Mouse (Mus musculus) midbrain, embryonic 10.5 days (tissue): ENCODE data around the gene Enpp4. TPM values are rescaled to one million over a fixed set of nuclear protein-coding genes. Genes with fewer than 3 reads are reported as not detected.

Experiments used
- DNase-seq: peaks from one replicate; pipeline ENCODE4 v3.0.0-alpha.2; 2017; ENCODE audit warnings: low spot score
- H3K27ac ChIP-seq: fragments of 300-500 bp; sonication (generic); replicated peaks from 2 replicates; pipeline ENCODE4 v1.5.1; 2016; ENCODE audit warnings: mild to moderate bottlenecking
- H3K27me3 ChIP-seq: fragments of 300-500 bp; sonication (generic); 2 replicates; pipeline ENCODE4 v1.6.1; 2016; ENCODE audit warnings: low read depth, mild to moderate bottlenecking; ENCODE audit not compliant: poor library complexity, severe bottlenecking
- H3K36me3 ChIP-seq: fragments of 300-500 bp; sonication (generic); 2 replicates; pipeline ENCODE4 v1.6.1; 2016; ENCODE audit warnings: mild to moderate bottlenecking, moderate library complexity
- H3K4me1 ChIP-seq: fragments of 300-500 bp; sonication (generic); 2 replicates; pipeline ENCODE4 v1.6.1; 2016
- H3K4me3 ChIP-seq: fragments of 300-500 bp; sonication (generic); 2 replicates; pipeline ENCODE4 v1.5.1; 2016; ENCODE audit warnings: mild to moderate bottlenecking, moderate library complexity
- H3K9me3 ChIP-seq: fragments of 300-500 bp; sonication (generic); replicated peaks from 2 replicates; pipeline ENCODE4 v1.6.1; 2016; ENCODE audit warnings: mild to moderate bottlenecking
- WGBS: fragments of 180-500 bp; shearing (Covaris S2); methylation state at CpG from one replicate; pipeline ENCODE4 v1.1.7; 2016; 5-methylcytosine and 5-hydroxymethylcytosine counted together
- polyA plus RNA-seq: library from polyadenylated mRNA; unstranded; fragments of >200 nt; fragmentation: Nextera tagmentation; extraction: Ambion mirVana; gene quantifications from 2 replicates; pipeline ENCODE4 v1.2.1, GENCODE M21; 2016

Gene Enpp4
- polyA plus RNA-seq, 1 experiment from 2014 or later = 2.4 TPM

DNA sequence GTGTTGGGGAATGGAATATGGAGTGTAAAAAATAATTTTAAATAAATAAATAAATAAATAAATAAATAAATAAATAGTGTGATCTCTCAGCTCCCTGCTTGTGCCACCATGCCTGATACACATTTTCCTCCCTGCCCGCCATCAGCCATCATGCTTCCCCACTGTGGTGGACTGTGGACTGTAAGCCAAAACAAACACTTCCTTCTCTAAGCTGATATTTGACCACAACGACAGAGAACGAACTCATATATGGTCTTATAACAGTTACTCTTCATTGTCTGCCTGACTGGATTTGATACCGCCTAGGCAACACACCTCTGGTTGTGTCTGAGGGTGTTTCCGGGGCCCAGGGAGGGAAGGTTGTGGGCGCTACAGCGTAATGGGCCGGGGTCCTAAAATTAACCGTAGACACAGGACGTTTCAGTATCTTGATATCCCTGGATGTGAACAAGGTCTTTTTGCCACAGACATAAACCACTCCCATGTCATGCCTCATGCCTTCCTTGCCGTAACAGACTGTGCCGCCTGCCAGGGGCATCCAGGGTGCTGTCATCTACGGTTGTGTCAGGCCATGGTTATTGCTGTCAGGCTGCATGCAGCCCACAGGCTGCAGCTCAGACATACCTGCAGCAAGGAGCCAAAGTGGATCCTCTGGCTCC is 23.6 kb upstream of the Enpp4 start:
- no peak for DNase-seq
- Histone ChIP-seq H3K36me3 (no peaks in the 10 kb centered on the region), H3K27ac (no peak overlapping the region), H3K27me3 (no peaks in the 10 kb centered on the region), H3K4me1 (no peaks in the 10 kb centered on the region), H3K9me3 (peaks cover 5% of the 10 kb centered on the region; the same call in 1 of the 2 replicates), H3K4me3 (no peak overlapping the region)
- 91% methylated on average over 13 of the region's 13 CpGs for WGBS

DNA sequence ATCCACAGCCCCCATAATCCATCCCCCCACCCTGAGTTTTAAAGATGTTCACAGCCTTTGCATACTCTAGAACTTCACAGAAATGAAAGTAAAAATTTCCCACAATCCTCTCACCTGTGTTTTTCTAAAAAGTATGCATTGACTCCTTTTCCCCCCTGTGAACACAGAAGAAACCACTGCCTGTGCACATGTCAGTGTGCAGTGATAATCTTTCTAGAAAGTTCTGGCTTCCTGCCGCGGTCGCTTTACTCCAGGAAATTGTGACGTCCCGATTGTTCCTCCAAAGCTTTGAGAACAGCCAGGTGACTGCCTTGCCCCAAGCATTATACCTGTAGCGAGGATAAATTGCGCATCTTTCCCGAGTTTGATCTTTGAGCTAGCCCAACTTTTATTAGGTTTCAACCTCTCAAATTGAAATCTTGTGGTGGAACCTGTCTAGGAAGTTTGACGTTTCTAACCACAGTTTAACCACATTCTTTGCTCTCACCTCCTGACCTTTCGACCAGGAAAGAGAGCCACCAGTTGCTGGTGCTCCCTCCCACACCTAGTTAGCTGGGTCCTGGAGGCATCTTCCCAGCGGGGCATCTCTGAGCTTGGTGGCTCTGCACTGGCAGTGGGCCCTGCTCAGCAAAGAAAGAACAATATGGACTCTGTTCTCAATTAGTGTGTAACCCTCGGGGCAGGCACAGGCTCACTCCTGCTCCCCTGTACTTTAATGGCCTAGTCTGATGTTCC is 15.9 kb upstream of the Enpp4 start:
- Histone ChIP-seq H3K4me1 (no peaks in the 10 kb centered on the region), H3K27ac (no peak overlapping the region), H3K4me3 (no peak overlapping the region), H3K9me3 (no peaks in the 10 kb centered on the region), H3K36me3 (no peaks in the 10 kb centered on the region), H3K27me3 (no peaks in the 10 kb centered on the region)
- WGBS = 79% methylated on average over 12 of the region's 12 CpGs
- no peak for DNase-seq

DNA sequence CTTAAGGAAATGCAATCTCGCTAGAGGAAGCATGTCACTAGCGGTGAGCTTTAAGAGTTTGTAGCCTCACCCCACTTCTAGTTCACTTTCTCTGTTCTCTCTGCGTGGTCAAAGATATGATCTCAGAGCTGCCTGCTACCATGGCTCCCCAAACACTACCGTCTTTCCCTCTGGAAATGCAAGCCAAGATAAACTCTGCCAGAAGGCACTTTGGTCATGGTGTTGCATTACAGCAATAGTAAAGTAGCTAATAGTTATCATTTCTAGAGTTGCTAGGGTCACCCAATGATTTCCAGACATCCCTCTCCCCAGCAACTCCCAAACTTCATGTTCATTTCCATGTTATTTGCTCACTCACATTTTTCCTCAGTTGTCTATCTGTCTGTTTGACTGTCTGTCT is 12.6 kb upstream of the Enpp4 start:
- 84% methylated on average over 4 of the region's 4 CpGs for WGBS
- Histone ChIP-seq H3K36me3 (no peaks in the 10 kb centered on the region), H3K27me3 (no peaks in the 10 kb centered on the region), H3K4me3 (no peak overlapping the region), H3K27ac (no peak overlapping the region), H3K9me3 (no peaks in the 10 kb centered on the region), H3K4me1 (no peaks in the 10 kb centered on the region)
- no peak for DNase-seq

DNA sequence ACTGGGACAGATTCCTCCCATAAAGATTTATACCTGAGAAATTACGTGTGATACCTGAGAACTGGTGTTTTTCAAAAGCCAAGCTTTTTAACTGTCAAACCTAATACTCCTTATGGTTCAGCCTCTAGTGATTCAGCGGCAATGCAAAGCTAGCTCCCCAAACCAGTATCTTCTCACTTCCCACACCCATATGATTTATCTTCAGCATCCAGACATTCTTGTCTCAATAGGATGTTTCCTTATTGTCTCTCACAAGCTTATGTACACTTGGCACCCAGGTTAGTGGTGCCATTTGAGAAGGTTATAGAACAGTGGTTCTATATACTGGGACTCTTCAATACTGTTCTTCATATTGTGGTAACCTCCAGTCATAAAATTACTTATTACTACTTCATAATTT is 12.1 kb upstream of the Enpp4 start:
- no peaks in the 10 kb centered on the region for H3K4me1 ChIP-seq
- H3K4me3 ChIP-seq = no peak overlapping the region
- H3K9me3 ChIP-seq = no peaks in the 10 kb centered on the region
- H3K36me3 ChIP-seq = no peaks in the 10 kb centered on the region
- no peak for DNase-seq
- no peak overlapping the region for H3K27ac ChIP-seq
- no peaks in the 10 kb centered on the region for H3K27me3 ChIP-seq
- 78% methylated on average over 2 of the region's 2 CpGs for WGBS

DNA sequence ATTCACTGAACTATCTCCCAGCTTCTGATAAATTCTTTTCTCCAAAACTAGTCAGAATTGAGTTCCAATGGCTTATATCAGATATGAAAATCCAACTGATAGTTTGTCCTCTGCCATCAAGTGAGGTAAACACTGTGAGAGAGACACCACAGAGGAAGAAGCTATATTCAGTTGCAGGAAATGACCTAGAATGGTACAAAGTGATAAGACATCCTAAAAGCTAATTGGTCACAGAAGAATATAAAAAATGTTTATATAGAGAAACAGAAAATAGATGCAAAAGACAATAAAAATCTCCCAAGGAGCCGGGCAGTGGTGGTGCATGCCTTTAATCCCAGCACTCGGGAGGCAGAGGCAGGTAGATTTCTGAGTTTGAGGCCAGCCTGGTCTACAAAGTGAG is 11.0 kb upstream of the Enpp4 start:
- no peaks in the 10 kb centered on the region for H3K27me3 ChIP-seq
- H3K4me1 ChIP-seq = no peaks in the 10 kb centered on the region
- H3K4me3 ChIP-seq = no peak overlapping the region
- no peaks in the 10 kb centered on the region for H3K36me3 ChIP-seq
- H3K9me3 ChIP-seq = no peaks in the 10 kb centered on the region
- whole genome bisulfite sequencing = 83% methylated on average over 2 of the region's 2 CpGs
- no peak overlapping the region for H3K27ac ChIP-seq
- no peak for DNase-seq

DNA sequence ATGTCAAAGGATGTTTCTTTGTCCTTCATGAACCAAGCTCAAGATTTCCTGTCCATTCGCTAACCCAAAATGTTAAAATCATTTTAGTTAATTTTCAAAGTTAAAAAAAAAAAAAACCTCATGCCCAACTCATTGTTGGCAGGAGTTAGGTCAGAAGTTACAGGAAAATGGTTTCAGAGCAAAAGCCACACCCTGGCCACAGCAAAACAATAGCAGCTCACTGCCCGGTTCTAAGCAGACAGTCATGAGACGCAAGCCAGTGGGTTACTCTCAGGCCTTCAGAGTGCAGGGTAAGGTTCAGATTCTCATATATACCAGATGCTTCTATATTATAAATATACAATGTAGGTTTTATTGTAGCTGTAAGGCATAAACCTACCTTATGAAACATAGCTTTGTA is 2.7 kb upstream of the Enpp4 start:
- Histone ChIP-seq H3K4me3 (no peak overlapping the region), H3K36me3 (no peaks in the 10 kb centered on the region), H3K4me1 (peaks cover 10% of the 10 kb centered on the region), H3K27me3 (peaks cover 37% of the 10 kb centered on the region), H3K9me3 (no peaks in the 10 kb centered on the region), H3K27ac (no peak overlapping the region)
- WGBS = 86% methylated on average over 3 of the region's 3 CpGs
- no peak for DNase-seq

DNA sequence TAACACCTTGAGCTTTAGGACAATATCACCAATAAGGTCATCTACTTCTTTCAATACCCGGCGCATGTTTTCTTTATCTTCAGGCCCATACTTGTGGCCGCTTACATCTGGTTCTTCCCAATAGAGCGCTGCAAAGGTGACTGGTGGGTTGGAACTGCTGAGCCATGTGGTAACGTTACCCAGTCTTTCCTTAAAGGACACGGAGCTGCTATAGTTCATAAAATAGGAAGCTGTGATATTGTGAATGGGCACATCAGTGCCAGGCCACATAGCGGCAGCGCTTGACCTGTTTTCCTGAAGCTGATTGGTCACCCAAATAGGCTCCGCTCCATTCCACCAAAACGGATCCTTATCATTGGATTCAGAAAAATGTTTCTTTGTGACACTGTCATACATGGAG is 3.6 kb downstream of the Enpp4 start:
- Histone ChIP-seq H3K4me1 (peaks cover 10% of the 10 kb centered on the region), H3K4me3 (no peak overlapping the region), H3K9me3 (no peaks in the 10 kb centered on the region), H3K27me3 (peaks cover 40% of the 10 kb centered on the region), H3K27ac (no peak overlapping the region), H3K36me3 (no peaks in the 10 kb centered on the region)
- no peak for DNase-seq
- 92% methylated on average over 10 of the region's 10 CpGs for WGBS

DNA sequence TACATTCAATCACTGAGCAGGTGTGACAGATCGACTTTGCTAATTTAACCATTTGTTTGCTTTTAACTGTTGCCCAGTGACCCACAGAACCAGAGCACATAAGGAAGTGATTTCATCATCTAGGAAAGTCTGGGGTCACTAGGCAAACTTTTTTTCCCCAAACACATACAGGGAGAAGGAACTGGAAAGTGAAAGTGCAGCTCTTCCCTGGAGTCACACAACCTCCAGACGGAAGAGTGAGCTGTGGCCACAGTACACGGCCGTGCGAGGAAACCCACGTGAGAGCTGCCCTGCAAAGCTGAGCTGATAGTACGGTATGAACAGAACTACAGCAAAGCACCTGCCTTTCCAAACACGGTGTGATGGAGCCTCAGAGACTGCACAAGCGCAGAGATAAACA is 4.7 kb downstream of the Enpp4 start:
- DNase-seq = no peak
- Histone ChIP-seq H3K36me3 (no peaks in the 10 kb centered on the region), H3K27me3 (peaks cover 29% of the 10 kb centered on the region), H3K4me3 (no peak overlapping the region), H3K9me3 (no peaks in the 10 kb centered on the region), H3K4me1 (peaks cover 10% of the 10 kb centered on the region), H3K27ac (no peak overlapping the region)
- WGBS = 90% methylated on average over 9 of the region's 9 CpGs

DNA sequence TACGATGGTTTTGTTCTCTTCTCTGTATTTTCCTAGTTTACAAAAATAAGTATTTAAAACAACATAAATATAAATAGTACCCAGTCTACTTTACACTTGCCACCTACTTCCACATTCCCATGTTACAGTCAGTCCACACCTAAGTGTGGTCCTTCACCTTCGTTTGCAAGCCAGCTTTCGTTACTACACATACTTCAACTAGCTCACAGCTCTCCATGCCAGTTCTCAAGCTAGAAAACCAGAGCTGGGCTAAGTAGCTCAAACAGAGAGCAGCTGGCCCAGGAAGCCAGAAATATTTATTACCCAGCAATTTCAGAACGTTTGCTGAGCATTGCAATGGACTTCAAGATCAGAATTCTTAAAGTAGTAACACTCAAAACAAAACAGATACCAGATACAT is 5.1 kb downstream of the Enpp4 start:
- DNase-seq = no peak
- peaks cover 28% of the 10 kb centered on the region for H3K27me3 ChIP-seq
- WGBS = 78% methylated on average over 4 of the region's 4 CpGs

DNA sequence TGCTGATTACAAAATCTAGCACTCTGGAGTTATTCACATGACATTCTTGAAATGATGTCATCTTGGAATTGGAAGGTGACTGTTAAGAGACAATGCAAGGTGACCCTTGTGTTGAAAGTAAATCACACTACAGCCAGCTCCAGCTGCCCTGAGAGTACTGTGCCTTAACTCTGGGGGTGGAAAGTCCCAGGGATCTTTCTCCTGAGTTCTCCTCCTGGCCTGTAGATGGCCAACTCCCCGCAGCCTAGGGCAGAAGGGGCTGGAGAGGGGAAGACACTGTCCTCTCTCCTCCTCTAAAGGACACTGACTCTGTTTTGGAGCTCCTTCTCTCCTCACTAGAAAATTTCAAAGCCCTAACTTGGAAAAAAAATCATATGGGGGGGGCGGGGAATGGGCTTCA is 14.1 kb downstream of the Enpp4 start:
- H3K27me3 ChIP-seq = no peaks in the 10 kb centered on the region
- DNase-seq = no peak
- no peaks in the 10 kb centered on the region for H3K36me3 ChIP-seq
- 23% methylated on average over 2 of the region's 2 CpGs for WGBS
- no peak overlapping the region for H3K27ac ChIP-seq
- H3K4me3 ChIP-seq = no peak overlapping the region
- H3K9me3 ChIP-seq = no peaks in the 10 kb centered on the region
- no peaks in the 10 kb centered on the region for H3K4me1 ChIP-seq

More for the DNA sequence above, 5.1 kb downstream of the Enpp4 start:
- Histone ChIP-seq H3K4me1 (peaks cover 10% of the 10 kb centered on the region), H3K4me3 (no peak overlapping the region), H3K36me3 (no peaks in the 10 kb centered on the region), H3K27ac (no peak overlapping the region), H3K9me3 (no peaks in the 10 kb centered on the region)

DNA sequence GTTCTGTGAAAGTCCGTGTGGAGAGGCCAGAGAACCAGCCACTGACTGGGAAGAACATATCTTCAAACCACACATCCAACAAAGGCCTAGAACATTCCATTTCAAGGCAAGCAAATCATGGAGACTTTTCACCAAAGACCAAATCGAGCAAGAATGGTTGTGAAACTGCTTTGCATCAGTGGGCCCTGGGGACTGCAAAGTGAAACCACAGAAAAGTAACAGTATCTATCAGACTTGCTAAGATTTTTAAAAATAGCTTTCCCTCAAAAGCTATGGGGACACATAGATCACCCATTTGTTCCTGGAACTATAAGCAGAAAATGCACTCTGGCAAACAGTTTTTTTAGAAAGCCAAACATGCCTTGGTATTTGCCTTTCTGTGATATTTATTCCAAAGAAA is 14.7 kb downstream of the Enpp4 start:
- Histone ChIP-seq H3K4me1 (no peaks in the 10 kb centered on the region), H3K4me3 (no peak overlapping the region), H3K9me3 (no peaks in the 10 kb centered on the region), H3K27me3 (no peaks in the 10 kb centered on the region), H3K36me3 (no peaks in the 10 kb centered on the region), H3K27ac (no peak overlapping the region)
- no peak for DNase-seq
- 73% methylated on average over 2 of the region's 2 CpGs for WGBS

DNA sequence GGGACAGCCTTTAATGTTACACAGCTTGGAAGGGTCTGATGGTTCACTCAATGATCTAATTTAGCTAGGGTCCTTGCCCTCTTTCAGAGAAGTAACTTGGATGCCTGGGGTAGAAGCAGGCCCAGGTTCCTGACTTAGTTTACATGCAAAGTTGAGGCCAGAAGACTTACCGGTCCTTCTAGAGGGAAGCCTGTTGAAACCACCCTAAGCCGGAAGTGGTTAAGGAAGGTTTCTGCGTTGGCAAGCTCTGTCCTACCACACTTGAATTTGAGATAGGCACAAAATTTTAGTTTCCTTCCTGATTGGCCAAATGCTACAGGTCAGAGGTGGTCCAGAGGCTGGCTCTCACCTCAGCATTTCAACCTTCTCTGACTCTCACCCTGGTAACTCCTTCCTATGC is 17.4 kb downstream of the Enpp4 start:
- Histone ChIP-seq H3K36me3 (no peaks in the 10 kb centered on the region), H3K4me3 (no peak overlapping the region), H3K27ac (no peak overlapping the region), H3K9me3 (no peaks in the 10 kb centered on the region), H3K27me3 (no peaks in the 10 kb centered on the region), H3K4me1 (no peaks in the 10 kb centered on the region)
- no peak for DNase-seq
- 93% methylated on average over 3 of the region's 3 CpGs for WGBS

DNA sequence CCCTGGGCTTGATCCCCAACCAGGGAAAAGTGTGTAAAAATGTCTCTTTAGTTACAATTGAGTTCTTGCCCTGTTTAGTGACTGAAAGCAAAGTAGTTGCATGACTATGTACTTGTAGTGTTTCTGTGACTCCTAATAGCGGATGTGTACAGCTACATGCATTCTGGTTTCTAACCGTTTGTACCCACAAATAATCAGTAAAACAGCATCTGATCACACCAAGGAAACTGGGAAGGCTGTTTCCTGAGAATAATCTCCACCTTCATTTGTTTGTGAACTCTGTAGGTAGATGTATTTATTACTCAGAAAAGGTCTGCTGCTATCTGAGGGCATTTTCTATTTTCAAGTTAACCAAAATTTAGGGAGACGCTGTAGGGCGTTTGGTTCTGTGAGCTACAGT is 22.5 kb downstream of the Enpp4 start:
- H3K27me3 ChIP-seq = 0 out of 2 replicates have a peak, but pooled peaks cover under 1% of the 10 kb centered on the region
- H3K36me3 ChIP-seq = no peaks in the 10 kb centered on the region; the same call in 1 of the 2 replicates
- no peak for DNase-seq
- peaks cover 14% of the 10 kb centered on the region for H3K4me1 ChIP-seq
- no peak overlapping the region for H3K27ac ChIP-seq
- no peak overlapping the region for H3K4me3 ChIP-seq
- no peaks in the 10 kb centered on the region for H3K9me3 ChIP-seq
- WGBS = 92% methylated on average over 4 of the region's 4 CpGs
